Mouse (Mus musculus): ENCODE data around the gene Tab2. TPM values are rescaled to one million over a fixed set of nuclear protein-coding genes. Genes with fewer than 3 reads are reported as not detected.

Tab2 gene
- total and polyA plus RNA-seq, 2 experiments = 12.4 to 24.6 TPM

GRCm38 (mm10) chr10:7911268-7911667 is 44.8 kb downstream of the Tab2 start:
- Histone ChIP-seq H3K36me3 (ENCODE audit: control insufficient read depth, insufficient read depth, low read length) (peaks cover 28% of the 10 kb centered on the region), H3K9ac (ENCODE audit: low read depth, low read length) (no peak overlapping the region)
- DNase-seq (ENCODE audit: extremely low read depth, low read depth, low spot score) = no peak

GRCm38 (mm10) chr10:7907151-7907550 is 48.9 kb downstream of the Tab2 start:
- DNase-seq (ENCODE audit: extremely low read depth, low read depth, low spot score) = no peak
- no peak overlapping the region for H3K4me3 ChIP-seq (ENCODE audit: insufficient read depth, low read depth, low read length)
- TF ChIP-seq CTCF (IDR thresholded peaks at IDR 0.05; ENCODE audit: low read depth, low read length) (no peak), POLR2A (IDR thresholded peaks at IDR 0.05; ENCODE audit: extremely low read depth, insufficient read depth, low read length) (no peak)
- H3K27ac ChIP-seq (replicated peaks; ENCODE audit: insufficient read depth, low read depth, low read length) = no peak overlapping the region
- no peaks in the 10 kb centered on the region for H3K4me1 ChIP-seq (ENCODE audit: control insufficient read depth, insufficient read depth, low read length)
- H3K79me2 ChIP-seq (ENCODE audit: control insufficient read depth, insufficient read depth, low read length) = no peaks in the 10 kb centered on the region; the same call in 1 of the 2 replicates
- no peak overlapping the region for H3K9ac ChIP-seq (ENCODE audit: low read depth, low read length)
- peaks cover 24% of the 10 kb centered on the region for H3K36me3 ChIP-seq (ENCODE audit: control insufficient read depth, insufficient read depth, low read length)
- no peaks in the 10 kb centered on the region for H3K27me3 ChIP-seq (ENCODE audit: control insufficient read depth, insufficient read depth, low read length)
- WGBS = 87% methylated on average over 12 of the region's 12 CpGs

More at GRCm38 (mm10) chr10:7911268-7911667, 44.8 kb downstream of the Tab2 start:
- peaks cover 2% of the 10 kb centered on the region; the same call in 1 of the 2 replicates for H3K79me2 ChIP-seq (ENCODE audit: control insufficient read depth, insufficient read depth, low read length)
- H3K27me3 ChIP-seq (ENCODE audit: control insufficient read depth, insufficient read depth, low read length) = no peaks in the 10 kb centered on the region
- no peak overlapping the region for H3K4me3 ChIP-seq (ENCODE audit: insufficient read depth, low read depth, low read length)
- 67% methylated on average over 10 of the region's 10 CpGs for WGBS
- TF ChIP-seq POLR2A (IDR thresholded peaks at IDR 0.05; ENCODE audit: extremely low read depth, insufficient read depth, low read length) = no peak
- no peak for TF ChIP-seq CTCF (IDR thresholded peaks at IDR 0.05; ENCODE audit: low read depth, low read length)
- H3K27ac ChIP-seq (replicated peaks; ENCODE audit: insufficient read depth, low read depth, low read length) = no peak overlapping the region
- H3K4me1 ChIP-seq (ENCODE audit: control insufficient read depth, insufficient read depth, low read length) = no peaks in the 10 kb centered on the region

DNA sequence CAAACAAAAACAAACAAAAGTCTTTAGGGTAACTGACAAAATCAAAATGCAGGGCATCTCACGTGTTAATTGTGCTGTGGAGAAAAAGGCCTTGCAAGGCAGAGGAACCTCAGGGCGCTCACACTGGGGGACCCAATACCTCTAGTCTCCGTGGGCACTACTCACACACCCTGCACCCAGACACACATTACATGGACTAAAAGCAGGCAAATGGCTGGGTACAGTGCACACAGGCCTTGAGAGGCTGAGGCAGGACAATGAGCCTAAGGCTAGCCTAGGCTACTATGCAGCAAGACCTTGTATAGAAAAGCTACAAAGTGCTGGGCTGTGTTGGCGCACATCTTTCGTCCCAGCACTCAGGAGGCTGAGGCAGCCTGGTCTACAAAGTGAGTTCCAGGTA is 51.9 kb downstream of the Tab2 start:
- Histone ChIP-seq H3K27ac (replicated peaks; ENCODE audit: insufficient read depth, low read depth, low read length) (no peak overlapping the region), H3K4me3 (ENCODE audit: insufficient read depth, low read depth, low read length) (no peak overlapping the region), H3K27me3 (ENCODE audit: control insufficient read depth, insufficient read depth, low read length) (no peaks in the 10 kb centered on the region), H3K79me2 (ENCODE audit: control insufficient read depth, insufficient read depth, low read length) (no peaks in the 10 kb centered on the region), H3K36me3 (ENCODE audit: control insufficient read depth, insufficient read depth, low read length) (peaks cover 14% of the 10 kb centered on the region), H3K9ac (ENCODE audit: low read depth, low read length) (no peak overlapping the region), H3K4me1 (ENCODE audit: control insufficient read depth, insufficient read depth, low read length) (no peaks in the 10 kb centered on the region)
- 96% methylated on average over 5 of the region's 5 CpGs for WGBS
- TF ChIP-seq POLR2A (IDR thresholded peaks at IDR 0.05; ENCODE audit: extremely low read depth, insufficient read depth, low read length) (no peak), CTCF (IDR thresholded peaks at IDR 0.05; ENCODE audit: low read depth, low read length) (no peak)
- DNase-seq (ENCODE audit: extremely low read depth, low read depth, low spot score) = no peak

GRCm38 (mm10) chr10:7900719-7901627 is 55.1 kb downstream of the Tab2 start:
- H3K36me3 ChIP-seq (ENCODE audit: control insufficient read depth, insufficient read depth, low read length) = no peaks in the 10 kb centered on the region; the same call in 1 of the 2 replicates
- no peak overlapping the region for H3K4me3 ChIP-seq (ENCODE audit: insufficient read depth, low read depth, low read length)
- no peaks in the 10 kb centered on the region for H3K4me1 ChIP-seq (ENCODE audit: control insufficient read depth, insufficient read depth, low read length)
- DNase-seq (ENCODE audit: extremely low read depth, low read depth, low spot score) = no peak
- TF ChIP-seq CTCF (IDR thresholded peaks at IDR 0.05; ENCODE audit: low read depth, low read length) (no peak), POLR2A (IDR thresholded peaks at IDR 0.05; ENCODE audit: extremely low read depth, insufficient read depth, low read length) (no peak)
- no peak overlapping the region for H3K27ac ChIP-seq (replicated peaks; ENCODE audit: insufficient read depth, low read depth, low read length)
- no peaks in the 10 kb centered on the region for H3K79me2 ChIP-seq (ENCODE audit: control insufficient read depth, insufficient read depth, low read length)
- no peak overlapping the region for H3K9ac ChIP-seq (ENCODE audit: low read depth, low read length)
- 89% methylated on average over 14 of the region's 14 CpGs for WGBS
- no peaks in the 10 kb centered on the region for H3K27me3 ChIP-seq (ENCODE audit: control insufficient read depth, insufficient read depth, low read length)

DNA sequence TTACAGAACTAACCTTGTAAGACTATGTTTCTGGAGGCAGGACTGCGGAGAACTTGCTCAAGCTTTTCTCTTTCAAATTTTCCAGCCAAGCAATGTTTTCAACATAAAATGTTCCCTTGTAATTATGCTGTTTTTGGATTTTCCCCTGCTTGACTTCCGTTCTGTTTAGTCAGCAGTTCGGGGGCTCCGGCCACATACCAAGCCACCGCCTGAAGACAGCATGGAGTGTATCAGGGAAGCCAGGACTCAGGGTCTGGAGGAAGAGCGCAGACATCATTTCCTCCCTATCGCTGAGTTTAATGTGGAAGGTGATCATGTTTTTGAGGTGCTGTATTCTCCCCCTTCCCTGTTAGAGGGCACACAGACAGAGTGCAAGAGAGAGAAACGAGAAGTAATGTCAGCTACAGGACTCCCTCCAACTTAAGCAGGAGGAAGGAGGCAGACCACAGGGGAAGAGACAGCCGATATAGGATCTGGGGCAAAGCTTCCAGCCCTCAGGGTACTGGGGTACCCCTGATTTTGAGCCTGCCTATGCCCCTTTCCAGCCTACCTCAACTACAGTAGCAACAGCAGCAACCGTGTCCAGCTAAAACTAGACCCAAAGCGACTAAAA is 67.7 kb downstream of the Tab2 start:
- no peak for DNase-seq (ENCODE audit: extremely low read depth, low read depth, low spot score)

More for the DNA sequence above, 67.7 kb downstream of the Tab2 start:
- WGBS = 77% methylated on average over 11 of the region's 11 CpGs
- peak overlapping the region; percentile 14; the same call in 1 of the 2 replicates for H3K4me3 ChIP-seq (ENCODE audit: insufficient read depth, low read depth, low read length)
- no peak overlapping the region for H3K27ac ChIP-seq (replicated peaks; ENCODE audit: insufficient read depth, low read depth, low read length)
- no peaks in the 10 kb centered on the region for H3K79me2 ChIP-seq (ENCODE audit: control insufficient read depth, insufficient read depth, low read length)
- no peaks in the 10 kb centered on the region for H3K27me3 ChIP-seq (ENCODE audit: control insufficient read depth, insufficient read depth, low read length)
- no peaks in the 10 kb centered on the region for H3K4me1 ChIP-seq (ENCODE audit: control insufficient read depth, insufficient read depth, low read length)
- no peak for TF ChIP-seq POLR2A (IDR thresholded peaks at IDR 0.05; ENCODE audit: extremely low read depth, insufficient read depth, low read length)
- TF ChIP-seq CTCF (IDR thresholded peaks at IDR 0.05; ENCODE audit: low read depth, low read length) = no peak
- no peaks in the 10 kb centered on the region for H3K36me3 ChIP-seq (ENCODE audit: control insufficient read depth, insufficient read depth, low read length)
- H3K9ac ChIP-seq (ENCODE audit: low read depth, low read length) = no peak overlapping the region

All from liver, adult 2 months (tissue).